Mouse (Mus musculus) ovary, postnatal 10 days (tissue): Measurements from ENCODE around the gene Klf7.

Experiments used
- DNase-seq: peaks from one replicate; pipeline ENCODE4 v3.0.0; 2022; ENCODE audit warnings: low spot score

Klf7 gene

DNA sequence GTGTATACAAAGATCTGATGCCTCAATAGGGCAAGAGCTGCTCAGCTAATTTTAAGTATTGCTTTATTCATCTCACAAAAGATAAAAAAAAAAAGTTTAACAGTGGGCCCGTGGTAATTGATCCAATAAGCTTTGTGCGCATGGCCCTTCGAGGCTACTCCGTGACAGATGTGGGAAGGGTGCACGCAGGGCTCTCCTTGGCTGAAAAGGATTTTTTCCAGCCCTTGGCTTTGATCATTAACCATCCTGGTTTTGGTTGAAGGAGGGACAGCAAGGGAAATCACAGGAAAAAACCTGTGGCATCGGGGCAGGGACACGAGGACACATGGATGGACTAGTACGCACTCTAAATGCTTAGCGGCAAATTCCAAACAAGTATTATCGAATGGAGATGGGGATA lies 60.6 kb downstream of the Klf7 start:
- no peak for DNase-seq

- DNase-seq = no peak
Observed at GRCm38 (mm10) chr1:64060699-64061454, 61.2 kb downstream of the Klf7 start.

DNA sequence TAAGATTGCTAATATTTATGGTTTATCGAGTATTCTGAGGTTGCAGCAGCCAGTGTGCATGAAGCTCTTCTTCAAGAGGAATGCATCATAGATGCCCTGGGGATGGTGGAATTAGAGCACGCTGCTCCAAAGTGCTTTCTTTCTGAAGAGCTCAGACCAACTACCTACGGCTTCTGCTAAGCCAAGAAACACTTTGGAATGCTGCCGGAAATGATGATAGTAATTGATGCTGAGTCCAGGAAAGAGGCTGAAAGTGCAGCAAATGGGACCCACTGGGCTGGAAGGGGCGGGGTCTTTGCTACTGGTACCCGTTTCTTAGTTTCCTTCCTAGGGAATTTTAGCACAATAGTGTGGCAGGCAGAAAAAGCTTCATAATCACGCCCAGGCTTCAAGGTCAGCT lies 62.0 kb downstream of the Klf7 start:
- DNase-seq = no peak

GRCm38 (mm10) chr1:64056541-64056940 lies 65.5 kb downstream of the Klf7 start:
- no peak for DNase-seq

DNA sequence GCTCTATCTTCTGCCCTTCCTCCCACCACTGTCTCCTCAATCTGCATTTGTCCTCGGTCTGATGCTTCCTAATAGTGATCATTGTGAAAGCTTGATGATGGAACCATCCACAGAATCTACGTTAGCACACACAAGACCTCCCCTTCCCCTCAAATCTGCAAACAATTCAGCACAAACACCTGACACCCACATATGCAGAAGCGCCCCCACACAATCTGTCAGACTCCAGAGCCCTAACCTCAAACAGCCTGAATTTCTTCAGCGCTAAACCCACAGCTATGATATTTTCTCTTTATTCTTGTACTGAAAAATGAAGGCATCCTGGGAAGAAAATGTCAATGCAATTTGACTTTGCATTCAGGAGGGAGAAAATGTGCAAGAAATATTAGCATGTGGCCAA lies 66.1 kb downstream of the Klf7 start:
- no peak for DNase-seq

GRCm38 (mm10) chr1:64055210-64055609 lies 66.9 kb downstream of the Klf7 start:
- DNase-seq = no peak

GRCm38 (mm10) chr1:64052069-64052750 lies 69.9 kb downstream of the Klf7 start:
- no peak for DNase-seq

GRCm38 (mm10) chr1:64048567-64048966 lies 73.5 kb downstream of the Klf7 start:
- no peak for DNase-seq

- no peak for DNase-seq
Observed at GRCm38 (mm10) chr1:64046802-64047156, 75.3 kb downstream of the Klf7 start.

GRCm38 (mm10) chr1:64046087-64046801 lies 75.8 kb downstream of the Klf7 start:
- no peak for DNase-seq

- DNase-seq = no peak
Observed at GRCm38 (mm10) chr1:64044577-64044976, 77.5 kb downstream of the Klf7 start.

DNA sequence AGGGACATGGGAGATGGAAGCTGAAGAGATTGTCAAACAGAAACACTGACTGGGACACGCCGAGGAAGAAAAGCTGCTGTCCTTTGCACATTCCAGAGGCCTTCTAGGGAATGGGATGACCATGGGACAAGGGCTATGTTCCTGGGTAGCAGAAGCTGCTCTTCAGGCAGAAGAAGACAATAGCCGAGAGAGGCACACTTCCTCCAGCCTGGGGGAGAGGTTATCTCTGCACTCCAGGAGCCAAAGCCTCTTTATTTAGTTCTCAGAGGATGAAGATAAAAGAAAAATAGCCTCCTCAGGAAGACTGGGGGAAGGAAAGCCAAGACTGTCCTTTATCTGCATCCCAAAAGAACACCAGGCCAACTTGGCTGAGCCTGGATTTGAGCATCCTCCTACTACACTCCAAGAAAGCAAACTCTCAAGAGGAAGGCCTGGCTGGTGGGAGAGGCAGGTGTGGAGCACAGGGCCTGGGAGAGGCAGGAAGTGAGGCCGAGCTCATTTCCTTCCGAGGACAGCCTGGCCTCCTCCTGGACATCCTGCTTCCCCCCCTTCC lies 81.2 kb downstream of the Klf7 start:
- DNase-seq = no peak

DNA sequence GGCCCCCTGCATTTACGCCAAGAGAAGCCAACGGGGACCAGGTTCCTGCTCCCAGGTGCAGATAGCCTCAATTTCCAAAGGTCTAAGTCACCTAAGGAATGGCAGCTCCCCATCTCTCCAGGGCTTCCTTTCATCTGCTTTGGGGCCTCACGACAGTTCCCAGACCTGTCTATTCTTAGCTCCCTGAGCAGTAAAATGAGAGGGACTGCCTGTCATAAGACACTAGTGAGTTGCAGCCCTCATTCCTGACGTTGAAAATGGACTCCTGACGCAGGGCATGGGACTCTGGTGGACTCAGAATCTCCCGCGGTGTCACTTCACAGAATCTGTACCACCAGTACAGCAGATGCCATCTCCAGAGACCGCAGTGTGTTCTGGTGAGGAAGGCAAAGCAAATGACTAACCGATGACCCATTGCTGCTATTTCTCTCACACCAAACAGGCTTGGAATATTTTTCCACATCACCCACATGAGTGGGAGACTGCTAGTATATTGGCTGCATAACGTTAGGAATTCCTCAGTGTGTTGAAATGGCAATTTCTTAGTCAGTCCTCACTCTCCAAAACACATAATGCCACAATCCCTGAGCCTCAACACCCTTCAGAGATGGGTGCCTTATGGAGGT lies 81.9 kb downstream of the Klf7 start:
- no peak for DNase-seq

DNA sequence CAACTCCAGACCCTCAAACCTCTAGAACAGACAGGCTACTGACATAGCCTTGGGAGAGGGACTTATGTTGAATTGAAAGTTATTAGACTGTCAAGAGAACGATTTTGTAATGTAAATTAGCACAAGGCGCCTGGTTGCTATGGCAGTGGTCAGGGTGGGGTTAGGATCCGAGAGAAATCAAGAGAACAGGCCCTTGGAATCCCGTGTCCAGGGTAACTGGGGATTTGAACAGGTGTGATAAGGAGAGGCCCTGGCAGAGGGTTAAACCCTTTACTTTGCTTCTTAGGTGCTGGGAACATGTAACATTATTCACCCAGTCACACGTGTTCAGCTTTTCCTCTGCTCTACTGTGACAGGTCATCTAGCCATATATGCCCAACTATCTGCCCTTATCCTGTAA lies 83.7 kb downstream of the Klf7 start:
- DNase-seq = no peak

GRCm38 (mm10) chr1:64037800-64038199 lies 84.3 kb downstream of the Klf7 start:
- DNase-seq = no peak

GRCm38 (mm10) chr1:64036881-64037452 lies 85.1 kb downstream of the Klf7 start:
- no peak for DNase-seq

DNA sequence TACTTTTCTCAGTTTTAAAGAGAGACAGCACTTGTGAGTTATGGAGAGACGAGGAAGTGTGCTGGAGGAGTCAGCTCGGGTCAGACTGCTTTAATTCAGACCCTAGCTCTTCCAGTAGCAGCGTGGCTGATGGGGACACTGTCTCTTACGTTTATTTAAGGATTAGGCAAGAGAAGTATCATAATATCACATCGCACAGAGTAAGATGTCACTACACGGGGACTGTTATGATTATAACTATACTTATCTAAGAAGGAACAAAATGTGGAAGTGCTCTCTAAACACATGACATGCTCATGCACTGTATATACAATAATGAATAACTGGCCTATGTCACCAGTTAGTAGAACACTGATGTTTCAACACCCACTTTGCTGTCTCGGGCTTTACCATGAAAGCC lies 86.3 kb downstream of the Klf7 start:
- DNase-seq = no peak

GRCm38 (mm10) chr1:64035087-64035791 lies 86.8 kb downstream of the Klf7 start:
- DNase-seq = no peak

DNA sequence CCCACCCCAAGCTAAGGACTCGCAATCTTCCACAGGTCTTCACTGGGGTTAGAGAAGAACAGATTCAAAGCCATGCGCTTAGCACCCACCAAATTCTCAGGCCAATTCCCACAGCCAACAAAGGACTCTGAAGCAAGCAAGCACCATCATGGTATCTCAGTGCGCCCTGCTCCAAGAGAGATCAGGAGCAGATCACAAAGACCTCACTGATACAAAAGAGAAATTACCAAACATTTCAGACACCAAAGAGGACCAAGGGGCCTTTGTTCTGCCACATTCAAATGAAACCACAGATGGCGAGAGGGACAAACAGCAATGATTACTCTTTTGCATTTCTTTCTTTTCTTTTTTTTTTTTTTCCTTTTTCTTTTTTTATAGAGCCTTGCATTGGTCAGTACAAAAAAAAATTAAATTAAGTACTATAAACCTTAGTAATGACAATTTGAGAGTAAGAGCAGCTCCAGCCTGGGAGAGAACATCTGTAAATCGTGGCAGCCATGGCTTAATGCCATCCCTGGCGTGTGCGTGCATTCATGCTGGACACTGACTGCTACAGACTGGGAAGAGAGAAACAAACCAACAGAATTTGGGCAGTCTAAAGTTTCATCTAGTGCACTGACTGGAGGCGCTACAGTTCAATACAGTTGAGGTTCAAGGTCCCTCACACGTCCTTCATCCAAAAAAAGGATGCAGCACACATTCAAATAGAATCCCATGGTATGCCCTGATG lies 89.4 kb downstream of the Klf7 start:
- no peak for DNase-seq

DNA sequence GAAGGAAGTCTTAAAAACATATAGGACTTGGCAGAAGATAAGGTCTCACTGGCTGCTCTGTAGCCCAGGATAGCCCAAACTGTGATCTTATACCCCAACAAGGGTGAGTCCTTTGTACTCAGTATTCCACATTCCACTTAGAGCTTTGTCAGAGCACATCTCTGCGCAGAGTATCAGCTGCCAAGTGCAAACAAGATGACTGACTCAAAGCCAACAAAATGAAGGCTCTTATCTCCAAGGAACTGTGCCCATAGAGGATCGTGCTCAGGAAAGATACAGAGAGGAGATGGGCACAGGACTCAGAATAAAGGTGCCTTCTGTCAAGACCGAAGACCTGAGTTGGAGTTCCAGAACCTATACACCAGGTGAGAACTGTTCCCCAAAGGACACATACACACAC lies 100.1 kb downstream of the Klf7 start:
- no peak for DNase-seq
